Mouse (Mus musculus): ENCODE measurements at regions not wholly inside any gene's neighbourhood (a gene's known extent, or its start where the extent isn't known, plus 50 kb on each side); places are given as distances from the start of the nearest gene placed in this dataset.

GRCm38 (mm10) chr4:81540496-81540895 is 97.9 kb upstream of the Mpdz start:
- TF ChIP-seq CTCF (IDR thresholded peaks at IDR 0.05; ENCODE audit: insufficient read depth, low read length) (no peak), POLR2A (IDR thresholded peaks at IDR 0.05; ENCODE audit: borderline replicate concordance, extremely low read depth, low read depth, low read length) (no peak)
